Mouse (Mus musculus): Measurements from ENCODE around the gene Kcnk6.

Gene Kcnk6

DNA sequence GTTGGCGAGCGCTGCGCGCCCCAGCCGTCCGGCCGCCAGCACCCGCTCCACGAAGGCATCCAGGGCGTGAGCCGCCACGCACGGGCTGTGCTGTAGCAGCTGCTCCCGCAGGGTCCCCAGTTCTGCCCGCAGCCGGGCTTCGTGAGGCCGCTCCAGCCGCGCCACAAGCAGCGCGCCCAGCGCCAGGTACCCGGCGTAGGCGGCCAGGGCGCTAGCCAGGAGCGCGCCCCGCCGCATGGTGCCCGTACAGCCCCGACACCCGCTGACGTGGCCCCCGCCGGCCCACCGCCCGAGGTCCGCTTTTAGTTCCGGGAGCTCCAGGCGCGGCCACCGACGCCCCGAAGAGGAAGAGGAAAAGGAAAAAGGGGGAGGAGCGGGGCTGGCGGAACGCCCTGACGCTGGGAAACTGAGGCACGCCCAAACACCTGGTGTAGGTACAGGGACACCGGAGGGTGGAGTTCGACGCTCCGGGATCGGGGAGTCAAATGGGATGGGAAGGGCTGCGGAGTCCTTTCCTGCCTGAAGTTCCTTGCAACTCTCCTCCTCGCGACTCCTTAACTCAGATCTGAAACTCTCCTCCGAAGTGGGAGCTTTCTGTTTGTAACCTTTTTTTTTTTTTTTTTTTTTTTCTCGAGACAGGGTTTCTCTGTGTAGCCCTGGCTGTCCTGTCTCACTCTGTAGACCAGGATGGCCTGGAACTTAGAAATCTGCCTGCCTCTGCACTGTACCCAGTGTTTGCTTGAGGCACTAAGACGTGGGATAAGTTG, at the start of gene Kcnk6:
Gene Kcnk6, minus strand, starts transcription at position 269 of the 767 bp plus-strand sequence.
- DNase-seq (ENCODE audit: extremely low read depth, low read depth), result no peak

DNA sequence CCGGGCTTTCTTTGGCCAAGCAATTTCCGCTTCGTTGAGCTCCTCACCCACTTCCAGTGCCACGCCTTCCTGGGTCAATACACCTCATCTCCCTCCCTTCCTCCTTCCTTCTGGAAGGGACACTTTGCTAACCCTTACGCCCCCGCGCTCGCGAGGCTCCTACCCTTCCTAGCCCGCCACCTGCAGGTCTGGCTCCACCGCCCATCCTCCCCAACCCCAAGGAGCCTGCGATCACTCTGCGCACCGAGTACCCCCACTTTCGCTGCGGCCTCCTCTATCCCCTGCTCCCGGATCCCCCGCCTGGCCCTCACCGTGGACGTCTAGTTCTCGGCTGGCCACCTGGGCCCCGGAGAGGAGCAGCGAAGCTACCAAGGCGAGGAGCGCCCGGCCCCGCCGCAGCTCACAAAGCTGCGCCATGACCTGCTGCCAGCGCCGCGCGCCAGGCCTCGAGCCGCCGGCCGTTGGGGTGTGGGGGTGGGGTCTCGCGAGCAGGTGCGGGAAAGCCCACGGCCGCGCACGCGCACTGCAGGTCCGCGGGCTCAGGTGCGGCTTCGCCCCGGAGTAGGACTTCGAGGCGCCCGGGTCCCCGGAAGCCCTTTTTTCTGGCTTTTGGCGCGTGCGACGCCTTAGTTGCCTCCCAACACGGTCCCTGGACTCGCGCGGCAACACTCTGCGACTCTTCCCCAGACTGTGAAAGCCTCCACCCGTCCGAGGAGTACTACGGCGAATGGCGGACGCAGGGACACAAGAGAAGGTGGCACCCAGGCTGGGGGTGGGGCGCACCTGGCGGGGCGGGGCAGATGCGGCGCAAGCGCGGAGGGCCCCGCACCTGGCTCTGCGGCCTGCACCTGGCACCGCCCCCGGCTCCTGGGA, 49.1 kb upstream of the Kcnk6 start, which contains the start of gene Spint2:
Gene Spint2, minus strand, starts transcription at position 712 of the 873 bp plus-strand sequence.
- no peak for DNase-seq (ENCODE audit: extremely low read depth, low read depth)

DNA sequence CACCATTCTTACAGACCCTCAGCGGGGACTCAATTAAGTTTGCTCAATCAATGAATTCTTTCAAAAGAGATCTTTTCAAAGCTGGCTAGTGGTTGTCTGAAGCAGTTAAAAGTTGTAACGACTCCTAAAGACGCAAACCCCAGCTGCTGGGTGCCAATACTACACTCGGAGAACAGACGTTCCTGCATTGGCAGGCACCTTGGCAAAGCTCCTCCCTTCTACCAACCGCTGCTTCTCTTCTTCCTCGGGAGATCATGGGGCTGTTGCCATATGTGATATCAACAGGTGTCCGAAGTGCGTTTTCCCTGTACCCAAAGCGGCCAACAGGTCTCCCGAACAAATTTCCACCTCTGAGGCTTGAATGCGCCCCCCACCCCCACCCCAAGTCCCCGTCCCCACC, 48.5 kb upstream of the Kcnk6 start:
- DNase-seq (ENCODE audit: extremely low read depth, low read depth), result no peak

DNA sequence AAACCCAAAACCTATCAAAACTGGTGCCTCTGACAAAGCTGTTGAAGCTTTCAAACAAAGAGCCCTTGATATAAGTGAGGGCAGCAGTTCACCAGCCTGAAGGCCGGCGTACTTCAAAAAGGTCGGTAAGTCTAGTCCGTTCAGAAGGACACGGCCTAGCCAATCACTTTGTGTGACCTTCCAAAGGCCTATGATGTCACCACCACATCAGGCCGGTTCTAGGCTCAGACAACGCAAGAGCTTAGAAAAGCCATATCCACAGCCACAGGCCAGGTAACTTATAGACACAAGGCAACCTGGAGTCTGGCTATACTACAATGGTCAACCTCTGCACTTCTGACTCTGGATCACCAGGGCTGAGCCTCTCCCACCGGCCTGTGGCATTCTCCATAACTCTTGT, 47.6 kb upstream of the Kcnk6 start:
- DNase-seq (ENCODE audit: extremely low read depth, low read depth), result no peak

DNA sequence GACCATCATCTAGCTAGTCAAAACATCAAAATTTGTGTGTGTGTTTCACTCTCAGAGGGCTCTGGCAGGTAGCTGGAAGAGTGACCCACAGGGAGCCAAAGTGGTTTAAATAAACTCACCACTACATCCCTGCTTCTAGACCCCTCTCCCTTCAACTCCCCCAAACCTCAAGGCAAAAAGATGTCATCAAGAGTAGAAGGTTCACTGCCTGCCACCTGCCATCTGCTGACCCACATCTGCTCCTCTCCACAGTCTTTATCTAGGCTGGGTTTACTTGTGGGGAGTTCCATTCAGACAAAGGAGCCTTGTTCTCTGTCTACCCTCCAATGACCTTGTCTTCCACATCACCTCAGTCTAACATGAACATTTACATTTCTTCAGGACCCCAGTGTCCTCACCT, 46.9 kb upstream of the Kcnk6 start:
- DNase-seq (ENCODE audit: extremely low read depth, low read depth), result no peak

DNA sequence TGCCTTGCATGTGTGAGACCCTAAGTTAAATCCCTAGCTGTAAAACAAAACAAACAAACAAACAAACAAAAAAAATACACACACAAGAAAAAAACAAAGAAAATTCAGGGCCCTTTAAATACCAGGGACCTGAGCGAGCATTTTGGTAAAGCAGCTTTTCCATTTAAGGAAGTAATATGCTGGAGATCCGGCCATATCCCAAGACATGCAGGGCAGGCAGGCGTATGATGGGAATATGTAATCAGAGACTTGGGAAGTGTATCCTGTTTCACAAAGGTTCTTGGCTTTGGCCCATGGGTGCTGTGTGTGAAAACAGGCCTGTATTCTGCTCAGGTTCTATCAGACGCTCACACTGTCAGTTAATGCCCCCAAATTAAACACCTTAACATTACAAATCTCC, 45.2 kb upstream of the Kcnk6 start:
- no peak for DNase-seq (ENCODE audit: extremely low read depth, low read depth)

DNA sequence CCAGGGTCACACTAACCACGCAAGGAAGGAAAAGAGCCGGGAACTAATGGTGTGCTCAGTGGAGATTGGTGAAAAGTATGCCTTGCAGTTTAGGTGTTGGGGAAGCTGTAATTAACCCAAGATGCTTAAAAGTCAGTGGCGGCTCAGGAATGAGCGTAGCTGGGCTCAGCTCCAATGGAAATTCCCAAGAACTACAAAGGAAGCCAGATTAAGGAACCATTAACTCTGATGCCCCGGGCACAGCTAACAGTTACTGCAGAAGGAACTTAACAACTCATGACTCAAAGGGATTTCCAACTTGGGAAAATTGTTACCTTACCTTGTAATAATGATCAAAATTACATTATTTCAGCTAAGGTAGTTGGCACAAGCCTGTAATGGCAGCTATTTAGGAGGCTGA, 44.4 kb upstream of the Kcnk6 start:
- DNase-seq (ENCODE audit: extremely low read depth, low read depth), result no peak

DNA sequence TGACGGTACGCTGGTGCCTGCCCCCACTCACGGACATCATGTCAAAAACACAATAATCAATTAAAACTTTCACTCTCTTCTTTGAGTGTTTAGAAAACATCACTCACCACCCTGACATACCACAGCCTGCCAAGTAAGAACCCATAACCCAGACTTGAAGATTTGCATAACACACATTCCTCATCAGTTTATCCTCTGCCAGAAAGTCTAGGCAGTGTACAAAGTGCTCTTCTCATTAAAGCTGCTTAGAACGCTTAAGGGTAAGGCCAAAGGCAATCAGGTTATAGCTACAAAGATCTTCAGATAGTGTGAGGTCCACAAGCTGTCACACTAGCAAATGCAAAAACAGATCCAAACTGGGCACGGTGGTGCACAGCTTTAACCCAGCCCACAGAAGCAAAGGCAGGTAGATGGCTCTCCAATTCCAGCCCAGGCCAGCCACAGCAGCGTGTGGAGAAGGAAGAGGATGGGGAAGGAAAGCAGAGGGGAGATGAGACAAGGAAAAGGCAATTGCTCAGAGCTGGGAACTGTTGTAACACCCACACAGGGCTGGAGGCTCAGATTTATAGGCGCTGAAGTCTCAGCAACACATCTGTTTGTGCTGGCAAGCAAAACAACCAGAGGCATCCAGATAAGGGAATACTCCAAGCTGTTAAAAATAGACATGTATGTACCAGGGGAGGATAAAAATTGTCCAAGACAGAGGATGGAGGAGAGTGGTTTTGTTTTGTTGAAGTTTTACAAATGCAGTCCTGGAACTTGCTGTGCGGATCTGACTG, 39.6 kb upstream of the Kcnk6 start:
- DNase-seq (ENCODE audit: extremely low read depth, low read depth), result no peak

DNA sequence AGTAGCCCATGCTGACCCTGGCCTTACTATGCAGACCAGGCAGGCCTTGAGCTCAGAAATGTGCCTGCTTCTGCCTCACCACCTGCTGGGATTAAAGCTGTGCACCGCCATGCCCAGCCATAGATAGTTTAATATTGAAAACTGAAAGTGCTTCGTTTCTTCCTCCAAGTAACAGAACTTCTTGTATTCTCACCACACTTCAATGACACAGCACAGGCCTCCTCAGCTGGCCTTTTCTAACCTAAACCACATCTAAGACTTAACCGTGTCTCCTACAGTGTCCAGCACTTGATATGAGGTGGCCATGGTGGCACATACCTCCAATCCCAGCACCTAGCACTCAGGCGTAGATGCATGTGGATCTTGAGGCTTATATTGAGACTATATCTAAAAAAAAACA, 38.1 kb upstream of the Kcnk6 start:
- DNase-seq (ENCODE audit: extremely low read depth, low read depth), result no peak

DNA sequence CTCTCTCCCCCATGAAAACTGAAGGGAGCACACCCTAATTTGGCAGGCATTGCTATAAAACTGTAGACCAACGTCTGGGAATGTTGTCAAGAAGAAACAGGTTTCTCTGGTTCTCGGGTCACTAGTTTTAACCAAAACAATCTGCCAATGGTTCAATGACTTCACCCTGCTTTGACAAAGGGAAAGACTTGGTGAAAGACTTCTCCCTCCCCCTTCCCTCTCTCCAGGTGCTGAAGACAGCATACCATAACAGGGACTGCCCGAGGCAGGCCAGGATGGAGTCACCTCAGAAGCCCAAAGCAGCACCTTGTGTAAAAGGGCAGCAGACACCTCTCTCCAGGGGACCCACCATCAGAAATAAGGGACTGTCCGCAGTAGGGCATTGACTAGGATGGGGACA, 34.6 kb upstream of the Kcnk6 start:
- no peak for DNase-seq (ENCODE audit: extremely low read depth, low read depth)

DNA sequence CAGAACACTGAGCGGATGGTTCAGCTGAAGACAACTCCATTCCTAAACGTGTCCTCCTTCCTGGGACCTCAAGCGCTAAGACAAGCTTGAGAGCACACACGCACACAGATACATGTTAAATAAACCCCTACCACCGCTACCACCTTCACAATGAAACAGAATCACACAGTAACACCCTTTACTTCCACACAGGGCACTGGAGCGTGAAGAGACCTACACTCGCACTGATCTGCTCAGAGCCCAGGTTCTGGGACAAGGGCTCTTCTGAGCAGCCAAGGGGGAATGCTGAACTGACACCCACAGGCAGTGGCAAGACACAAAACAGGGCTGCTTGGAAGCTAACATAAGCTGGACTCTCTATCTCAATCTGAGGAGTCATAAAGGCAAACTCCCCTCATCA, 33.3 kb upstream of the Kcnk6 start:
- DNase-seq (ENCODE audit: extremely low read depth, low read depth), result no peak

DNA sequence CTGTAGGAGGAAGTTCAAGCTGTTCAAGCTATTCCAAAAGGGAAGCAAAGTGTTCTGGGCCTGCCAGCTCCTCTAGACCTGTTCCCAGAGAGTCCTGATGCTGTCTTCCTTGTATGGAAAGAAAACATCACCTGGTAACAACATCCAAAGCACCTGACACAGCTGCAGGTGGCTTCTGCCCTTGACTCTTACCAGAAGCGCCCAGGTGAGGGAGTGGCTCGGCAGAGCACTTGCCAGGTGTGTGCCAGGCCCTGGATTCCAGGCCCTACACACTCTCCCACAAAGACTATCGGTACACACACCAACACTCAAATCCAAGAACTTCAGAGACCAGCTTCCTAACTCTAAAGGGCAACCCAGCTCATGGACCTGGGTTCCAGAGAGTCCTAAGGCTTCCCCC, 31.5 kb upstream of the Kcnk6 start:
- no peak for DNase-seq (ENCODE audit: extremely low read depth, low read depth)

DNA sequence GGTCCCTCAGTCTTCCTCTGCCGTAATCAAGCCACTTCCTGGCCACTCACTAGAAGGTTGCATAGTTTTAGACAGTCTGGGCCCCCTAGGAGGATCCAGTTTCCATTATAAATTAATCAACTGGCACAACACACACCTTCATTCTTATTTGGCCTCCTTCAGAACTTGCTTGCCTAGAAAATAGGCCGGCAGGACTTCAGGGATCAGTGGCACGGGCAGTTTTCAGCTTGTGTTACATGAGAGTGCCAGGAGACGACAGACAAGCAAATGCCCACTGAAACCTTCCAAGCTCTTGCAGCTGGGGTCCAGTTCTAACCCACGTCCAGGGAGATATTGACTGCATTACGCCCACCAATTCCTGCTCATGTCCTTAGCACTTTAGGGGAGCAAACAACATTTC, 29.8 kb upstream of the Kcnk6 start:
- no peak for DNase-seq (ENCODE audit: extremely low read depth, low read depth)

DNA sequence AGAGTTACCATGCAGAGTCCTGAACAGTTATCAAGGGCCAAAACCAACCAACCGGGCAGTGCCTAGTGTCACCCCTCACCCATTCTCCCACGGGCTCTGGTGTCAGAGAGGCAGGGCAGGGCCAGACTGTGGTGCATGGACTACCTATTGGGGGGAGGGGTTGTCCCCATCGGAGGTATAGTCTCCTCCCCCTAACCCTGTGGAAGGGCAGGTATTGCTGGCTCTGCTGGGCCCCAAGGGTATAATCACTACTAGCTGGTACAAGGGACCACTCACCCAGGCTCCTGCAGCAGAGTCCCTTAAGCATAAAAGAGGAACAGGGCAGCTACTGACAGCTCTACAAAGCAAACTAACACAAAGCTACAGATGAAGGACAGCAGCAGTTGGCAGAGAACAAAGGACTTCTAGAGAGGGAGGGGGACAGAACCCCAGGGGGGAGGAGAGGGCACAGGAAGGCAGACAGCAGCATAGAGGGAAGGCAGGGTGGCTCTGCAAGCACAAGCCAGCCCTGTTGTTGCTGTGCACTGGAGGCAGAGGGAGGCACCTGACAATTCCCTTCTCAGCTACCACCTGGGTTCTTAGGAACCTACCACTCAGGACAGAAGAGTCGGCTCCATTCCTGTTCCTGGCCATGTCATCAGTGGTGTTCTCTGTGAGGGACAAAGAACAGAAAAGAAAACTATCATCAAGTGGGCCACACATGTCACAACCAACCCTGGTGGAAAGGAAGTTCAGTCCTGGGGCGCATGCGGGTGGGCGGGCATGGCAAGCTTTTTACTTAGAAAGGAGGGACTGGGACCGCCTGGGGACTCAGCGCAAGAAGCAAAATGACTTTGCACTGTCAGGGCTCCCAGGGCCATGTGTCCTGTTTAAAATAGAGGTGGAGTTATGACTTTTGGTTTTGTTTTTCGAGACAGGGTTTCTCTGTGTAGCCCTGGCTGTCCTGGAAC, 27.7 kb upstream of the Kcnk6 start:
- no peak for DNase-seq (ENCODE audit: extremely low read depth, low read depth)

DNA sequence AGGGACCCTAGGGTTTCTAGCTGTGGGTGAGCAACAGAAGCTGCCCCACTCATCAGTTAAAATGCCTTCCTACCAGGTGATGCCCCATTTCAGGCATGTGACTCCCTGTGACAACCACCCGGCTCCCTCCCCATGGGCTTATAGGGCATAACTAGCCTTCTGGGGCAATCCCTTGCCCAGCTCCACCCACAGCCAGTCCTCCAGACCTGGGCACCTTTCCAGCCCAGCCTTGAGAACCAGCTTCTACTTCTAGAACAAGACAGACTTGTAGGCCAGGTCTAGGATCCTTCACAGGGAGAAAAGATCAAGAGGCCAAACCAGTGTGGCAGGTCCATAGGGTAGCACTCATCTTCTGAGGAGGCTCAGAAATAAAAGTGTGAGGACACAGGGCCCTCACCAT, 25.1 kb upstream of the Kcnk6 start:
- DNase-seq (ENCODE audit: extremely low read depth, low read depth), result no peak

DNA sequence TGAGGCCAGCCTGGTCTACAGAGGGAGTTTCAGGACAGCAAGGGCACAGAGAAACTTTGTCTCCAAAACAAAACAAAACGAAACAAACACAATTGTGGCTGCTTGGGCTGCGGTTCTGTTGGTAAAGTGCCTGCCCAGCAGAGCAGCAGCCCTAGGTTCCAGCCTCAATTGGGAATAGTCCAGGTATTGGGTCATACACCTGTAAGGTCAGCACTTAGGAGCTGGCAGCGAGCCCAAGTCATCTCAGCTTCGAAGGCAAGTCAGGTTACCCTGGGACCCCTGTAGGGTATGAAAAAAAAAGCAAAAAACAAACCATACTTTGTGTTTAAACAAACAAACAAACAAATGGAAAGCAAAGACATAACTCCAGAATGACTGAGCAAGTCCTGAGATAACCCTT, 23.6 kb upstream of the Kcnk6 start:
- no peak for DNase-seq (ENCODE audit: extremely low read depth, low read depth)

DNA sequence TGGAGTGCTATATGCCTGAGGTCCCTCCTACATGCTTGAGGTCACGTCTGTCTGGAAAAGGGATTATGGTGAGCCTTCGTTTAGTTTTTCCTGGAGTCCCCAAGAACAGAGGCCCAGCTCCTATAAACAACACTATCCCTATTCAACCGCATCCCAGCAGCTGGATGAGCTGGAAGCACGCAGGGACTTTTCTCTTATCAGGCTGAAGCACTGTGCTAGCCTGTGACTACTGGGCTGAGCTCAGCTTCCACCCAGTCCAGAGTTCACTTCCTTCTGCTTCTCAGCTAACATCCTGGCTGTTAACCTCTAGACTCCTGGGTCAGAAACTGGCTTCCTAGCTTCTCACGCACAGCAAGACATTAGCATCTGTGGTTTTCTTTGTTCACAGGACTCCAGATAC, 21.5 kb upstream of the Kcnk6 start:
- DNase-seq (ENCODE audit: extremely low read depth, low read depth), result no peak

DNA sequence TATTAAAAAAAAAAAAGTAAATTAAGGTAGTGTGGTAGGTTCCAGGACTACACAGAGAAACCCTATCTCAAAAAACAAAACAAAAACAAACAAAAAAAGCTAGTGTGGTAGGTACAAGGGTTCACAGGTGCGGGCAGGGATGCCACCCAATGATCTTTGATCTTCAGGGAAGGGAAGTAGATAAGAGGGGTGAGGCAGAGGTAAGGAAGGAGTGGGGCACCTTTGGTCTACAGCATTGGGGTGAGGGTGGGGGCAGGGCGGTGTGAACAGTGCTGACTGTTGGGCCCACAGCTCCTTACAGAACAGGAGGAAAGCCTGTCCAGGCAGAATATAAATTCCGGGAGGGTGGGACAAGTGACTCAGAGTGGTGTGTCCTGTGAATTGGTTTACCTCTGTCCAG, 18.9 kb upstream of the Kcnk6 start:
- DNase-seq (ENCODE audit: extremely low read depth, low read depth), result no peak

DNA sequence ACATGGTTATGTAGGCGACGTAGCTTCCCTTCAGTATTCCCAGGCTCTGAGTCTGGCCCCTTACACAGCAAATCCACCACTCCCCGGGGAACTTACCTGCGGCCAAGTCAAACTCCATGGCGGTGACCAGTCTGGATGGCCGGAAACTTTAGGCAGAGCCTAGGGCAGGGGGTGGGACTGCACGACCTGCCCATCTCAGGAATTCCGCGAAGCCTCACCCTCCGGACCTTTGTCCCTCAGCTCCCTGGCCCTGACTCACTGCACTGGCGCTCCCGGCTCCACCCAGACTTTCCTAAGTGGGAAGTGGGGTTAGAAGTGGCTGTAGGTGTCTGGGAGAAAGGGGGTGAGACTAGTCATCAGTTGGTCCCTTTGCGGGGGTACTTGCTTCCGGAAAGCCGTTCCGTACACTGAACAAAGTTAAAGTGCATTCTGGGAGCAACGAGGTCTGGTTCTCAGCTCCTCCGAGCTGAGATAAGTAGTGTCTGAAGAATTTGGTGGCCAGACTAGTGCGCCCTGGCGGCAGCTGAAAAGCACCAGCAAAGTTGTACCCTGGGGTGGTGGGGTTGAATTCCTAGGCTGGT, 16.0 kb upstream of the Kcnk6 start, which contains the start of gene 2200002D01Rik:
Gene 2200002D01Rik, minus strand, starts transcription at position 206 of the 581 bp plus-strand sequence.
- no peak for DNase-seq (ENCODE audit: extremely low read depth, low read depth)

DNA sequence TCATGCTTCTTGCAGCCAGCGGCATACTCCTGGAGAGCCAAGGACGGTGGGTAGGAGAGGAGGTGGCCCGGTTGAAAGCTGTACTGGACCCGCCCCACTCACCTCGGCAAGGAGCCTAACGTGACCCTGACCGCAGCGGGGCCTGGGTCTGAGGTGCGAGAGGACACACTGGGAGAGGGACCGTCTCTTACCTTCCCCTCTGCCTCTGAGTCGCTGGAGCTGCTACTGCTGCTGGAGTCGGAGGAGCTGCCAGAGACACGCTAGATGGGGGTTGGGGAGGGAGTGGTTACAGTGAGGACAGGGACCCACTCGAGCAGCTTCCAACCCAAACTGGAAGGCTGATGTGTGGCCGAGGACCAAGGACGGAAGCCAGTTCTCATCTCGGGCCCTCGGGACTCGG, 15.4 kb upstream of the Kcnk6 start:
- no peak for DNase-seq (ENCODE audit: extremely low read depth, low read depth)
